Mouse (Mus musculus) large intestine, adult 2 months (tissue): Measurements from ENCODE around the gene 1110059E24Rik. TPM values are rescaled to one million over a fixed set of nuclear protein-coding genes. Genes with fewer than 3 reads are reported as not detected.
"Not testable (repeated sequence)": the region's sequence is repeated elsewhere in the genome, so short reads cannot be mapped to it uniquely, and the experiment has no call there.

ENCODE experiments used
- DNase-seq: peaks from one replicate; pipeline ENCODE4 v3.0.0-alpha.2; 2012; ENCODE audit warnings: low read depth, low spot score
- WGBS: fragments of 180-500 bp; shearing (Covaris S2); methylation state at CpG from one replicate; pipeline ENCODE4 v1.1.7; 2018; 5-methylcytosine and 5-hydroxymethylcytosine counted together
- polyA plus RNA-seq: library from polyadenylated mRNA; depleted of rRNA; stranded (reverse); fragments of >200 nt; gene quantifications from 2 replicates; pipeline ENCODE4 v1.2.3, GENCODE M21; 2012

Gene 1110059E24Rik
- polyA plus RNA-seq, 1 experiment: 10.8 TPM

- DNase-seq: no peak
- 75% methylated on average over 1 of the region's 1 CpGs for WGBS
These were observed 23.7 kb downstream of the 1110059E24Rik start for GRCm38 (mm10) chr19:21629030-21629429.

- WGBS: 27% methylated on average over 11 of the region's 11 CpGs
- not testable (repeated sequence) for DNase-seq
These were observed 24.3 kb downstream of the 1110059E24Rik start for GRCm38 (mm10) chr19:21628440-21628839.

- no peak for DNase-seq
- 77% methylated on average over 6 of the region's 6 CpGs for WGBS
These were observed 26.3 kb downstream of the 1110059E24Rik start for GRCm38 (mm10) chr19:21626271-21626988.

- WGBS: 39% methylated on average over 4 of the region's 4 CpGs
These were observed 28.6 kb downstream of the 1110059E24Rik start for GRCm38 (mm10) chr19:21624148-21624535.

GRCm38 (mm10) chr19:21623410-21624147, 29.2 kb downstream of the 1110059E24Rik start:
- 16% methylated on average over 3 of the region's 3 CpGs for WGBS
- DNase-seq: no peak

More at GRCm38 (mm10) chr19:21624148-21624535, 28.6 kb downstream of the 1110059E24Rik start:
- no peak for DNase-seq

- 87% methylated on average over 3 of the region's 3 CpGs for WGBS
- no peak for DNase-seq
These were observed 37.0 kb downstream of the 1110059E24Rik start for GRCm38 (mm10) chr19:21615801-21616200.

GRCm38 (mm10) chr19:21611725-21612575, 40.8 kb downstream of the 1110059E24Rik start:
- no peak for DNase-seq
- WGBS: 94% methylated on average over 9 of the region's 9 CpGs

- DNase-seq: no peak
- WGBS: 89% methylated on average over 6 of the region's 6 CpGs
These were observed 41.5 kb downstream of the 1110059E24Rik start for GRCm38 (mm10) chr19:21611297-21611696.

GRCm38 (mm10) chr19:21610240-21610639, 42.5 kb downstream of the 1110059E24Rik start:
- WGBS: 87% methylated on average over 6 of the region's 6 CpGs
- no peak for DNase-seq

GRCm38 (mm10) chr19:21605294-21605693, 47.5 kb downstream of the 1110059E24Rik start:
- DNase-seq: no peak
- WGBS: 84% methylated on average over 3 of the region's 3 CpGs

- peak; percentile 51 for DNase-seq
- WGBS: 20% methylated on average over 3 of the region's 3 CpGs
These were observed 48.9 kb downstream of the 1110059E24Rik start for GRCm38 (mm10) chr19:21603836-21604235.

- DNase-seq: no peak
- WGBS: 69% methylated on average over 3 of the region's 3 CpGs
These were observed 51.2 kb downstream of the 1110059E24Rik start for GRCm38 (mm10) chr19:21601541-21602101.

- WGBS: 65% methylated on average over 8 of the region's 8 CpGs
These were observed 54.0 kb downstream of the 1110059E24Rik start for GRCm38 (mm10) chr19:21598659-21599352.

GRCm38 (mm10) chr19:21594676-21595075, 58.1 kb downstream of the 1110059E24Rik start:
- DNase-seq: no peak

More at GRCm38 (mm10) chr19:21598659-21599352, 54.0 kb downstream of the 1110059E24Rik start:
- no peak for DNase-seq

GRCm38 (mm10) chr19:21592216-21592615, 60.6 kb downstream of the 1110059E24Rik start:
- WGBS: 70% methylated on average over 5 of the region's 5 CpGs
- not testable (repeated sequence) for DNase-seq

More at GRCm38 (mm10) chr19:21594676-21595075, 58.1 kb downstream of the 1110059E24Rik start:
- 100% methylated on average over 1 of the region's 1 CpGs for WGBS

- 45% methylated on average over 1 of the region's 1 CpGs for WGBS
- DNase-seq: no peak
These were observed 62.9 kb downstream of the 1110059E24Rik start for GRCm38 (mm10) chr19:21589888-21590287.

GRCm38 (mm10) chr19:21587593-21587992, 65.2 kb downstream of the 1110059E24Rik start:
- 90% methylated on average over 4 of the region's 4 CpGs for WGBS
- DNase-seq: no peak

GRCm38 (mm10) chr19:21586546-21586945, 66.2 kb downstream of the 1110059E24Rik start:
- no peak for DNase-seq
- 96% methylated on average over 1 of the region's 1 CpGs for WGBS

GRCm38 (mm10) chr19:21585868-21586267, 66.9 kb downstream of the 1110059E24Rik start:
- WGBS: 69% methylated on average over 2 of the region's 2 CpGs
- DNase-seq: no peak
